Mouse (Mus musculus) frontal cortex, postnatal 25 days (tissue): Measurements from ENCODE around the gene E330009J07Rik.
A peak's percentile ranks its signal among the peaks of the same experiment; 100 is the strongest.

Source experiments
- DNase-seq, 2 experiments: peaks; one replicate each; pipeline ENCODE4 v3.0.0; 2022; ENCODE audit warnings: low spot score in 2 of 2

E330009J07Rik gene

DNA sequence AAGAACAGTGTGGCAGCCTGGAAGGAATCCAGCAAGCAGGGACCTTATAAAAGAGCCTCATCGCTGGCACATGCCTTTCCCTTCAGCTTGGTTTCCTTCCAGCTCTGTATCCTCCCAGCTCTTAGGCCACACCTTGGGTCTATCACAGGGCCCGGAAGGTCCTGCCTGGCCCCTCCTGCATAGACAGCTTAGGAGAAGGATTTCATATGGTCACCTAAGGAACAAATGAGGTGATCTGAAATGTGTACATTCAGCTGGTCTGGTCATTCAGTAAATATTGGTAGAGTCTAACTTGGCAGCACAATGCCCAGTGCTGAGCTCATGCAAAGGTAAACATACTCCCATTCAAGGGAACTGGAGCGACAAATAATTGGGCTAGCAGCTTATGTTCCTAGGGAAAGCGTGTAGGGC is 6.4 kb downstream of the E330009J07Rik start:
- DNase-seq, result no peak

DNA sequence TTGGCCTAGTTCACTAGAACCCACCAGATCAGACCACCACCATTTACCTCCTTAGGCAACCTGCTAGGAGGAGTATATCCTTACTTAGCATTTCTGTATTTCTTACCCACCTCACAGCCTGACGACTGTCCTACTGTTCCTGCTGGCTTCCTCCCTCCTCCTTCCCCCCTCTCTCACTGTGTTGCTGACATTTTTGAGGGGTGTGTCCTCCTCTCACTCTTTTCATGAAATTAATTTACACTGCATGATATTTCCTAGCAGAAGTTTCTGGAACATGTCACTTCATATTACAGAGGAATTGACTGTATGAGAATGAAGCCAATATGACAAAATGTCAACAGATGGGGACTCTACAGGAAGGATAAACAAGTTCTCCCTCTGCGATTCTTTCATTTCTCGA is 7.2 kb downstream of the E330009J07Rik start:
- no peak for DNase-seq

DNA sequence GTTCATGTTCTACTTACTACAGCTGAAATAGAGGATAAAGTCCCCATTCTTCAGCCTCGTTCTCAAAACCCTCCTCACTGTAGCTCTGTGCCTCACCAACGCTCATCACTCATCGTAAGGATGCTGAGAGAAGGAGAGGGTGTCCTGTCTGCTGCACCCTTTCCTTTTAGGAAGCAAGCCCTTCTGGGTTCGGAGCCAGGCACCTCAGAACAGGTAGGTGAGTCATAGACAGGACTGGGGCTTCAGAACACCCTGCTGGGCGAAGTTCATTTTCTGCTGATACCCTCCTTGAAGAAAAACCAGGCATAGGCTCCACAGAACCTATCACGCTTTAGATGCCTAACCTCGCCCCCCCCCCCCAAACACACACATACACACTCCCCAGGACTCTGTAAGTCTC is 8.5 kb downstream of the E330009J07Rik start:
- DNase-seq, result no peak

DNA sequence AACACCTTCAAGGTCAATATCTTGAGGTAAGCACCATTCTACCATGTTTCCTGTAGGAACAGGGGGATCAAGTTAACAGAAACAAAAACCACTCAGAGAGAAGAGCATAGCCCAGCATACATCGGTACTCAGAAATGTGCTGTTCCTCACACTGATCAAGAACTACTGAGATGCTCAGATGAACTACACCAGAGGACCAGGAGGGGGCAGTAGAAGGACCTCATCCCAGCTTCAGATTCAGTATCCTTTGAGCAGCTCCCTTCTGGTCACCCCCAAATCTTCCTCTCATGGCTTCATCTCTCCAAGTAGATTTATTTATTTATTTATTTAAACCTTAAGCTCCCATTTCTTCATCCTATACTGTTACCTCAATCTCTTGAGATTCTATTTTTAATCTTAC is 12.2 kb downstream of the E330009J07Rik start:
- no peak for DNase-seq

DNA sequence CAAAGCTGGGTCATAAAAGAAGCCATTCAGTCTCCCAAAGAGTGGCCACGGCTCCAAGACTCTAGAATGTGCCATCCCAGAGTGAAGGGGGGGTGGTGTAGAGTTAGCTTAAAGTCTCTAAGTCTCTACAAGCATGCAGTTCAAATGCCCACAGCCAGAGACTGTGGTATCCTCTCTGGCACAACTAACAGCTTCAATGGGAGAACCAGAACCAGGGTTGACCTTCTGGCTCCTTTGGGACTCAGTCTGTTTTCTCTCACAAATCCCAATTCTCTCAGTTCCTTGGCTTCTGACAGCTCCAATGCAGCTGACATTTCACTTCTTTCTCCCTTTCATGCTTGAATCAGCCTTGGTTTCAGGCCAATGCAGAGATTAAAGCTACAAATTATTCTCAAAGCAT is 12.9 kb downstream of the E330009J07Rik start:
- no peak for DNase-seq

DNA sequence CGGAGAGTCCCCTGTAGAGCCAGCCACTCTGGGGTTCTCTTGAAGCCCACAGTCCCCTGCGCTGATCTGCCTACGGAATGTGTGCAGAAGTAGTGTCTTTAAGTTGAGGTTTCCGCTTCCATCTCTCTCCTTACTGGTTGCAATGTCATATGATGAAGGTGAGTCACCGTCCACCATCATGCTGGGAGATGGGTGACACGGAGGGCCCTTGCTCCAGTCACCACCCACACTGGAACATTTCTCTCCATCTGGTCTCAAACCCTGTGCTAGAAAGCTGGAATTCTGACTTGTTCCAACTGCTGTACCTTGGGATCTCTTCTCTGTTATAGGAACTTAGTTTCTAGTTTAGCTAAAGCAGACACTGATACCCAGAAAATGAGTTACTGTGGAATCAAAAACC is 14.8 kb downstream of the E330009J07Rik start:
- no peak for DNase-seq

DNA sequence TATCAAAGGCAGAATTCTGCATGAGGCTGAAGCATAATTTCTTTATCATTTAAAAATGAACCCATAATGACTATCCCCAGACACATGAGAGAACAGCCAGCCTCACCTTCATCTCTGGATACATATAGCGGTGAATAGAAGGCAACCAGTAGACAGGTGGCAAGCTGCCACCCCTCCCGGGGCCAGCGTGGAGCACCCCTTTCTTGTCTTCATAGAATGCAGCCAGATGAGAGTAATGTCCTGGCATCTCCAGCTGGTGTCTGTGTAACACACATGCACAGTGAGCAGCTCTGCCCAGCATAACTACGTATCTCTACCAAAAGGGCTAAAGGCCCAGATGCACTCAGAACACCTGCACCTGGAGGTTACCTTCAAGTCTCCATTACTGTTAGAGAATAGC is 17.5 kb downstream of the E330009J07Rik start:
- DNase-seq, result no peak

DNA sequence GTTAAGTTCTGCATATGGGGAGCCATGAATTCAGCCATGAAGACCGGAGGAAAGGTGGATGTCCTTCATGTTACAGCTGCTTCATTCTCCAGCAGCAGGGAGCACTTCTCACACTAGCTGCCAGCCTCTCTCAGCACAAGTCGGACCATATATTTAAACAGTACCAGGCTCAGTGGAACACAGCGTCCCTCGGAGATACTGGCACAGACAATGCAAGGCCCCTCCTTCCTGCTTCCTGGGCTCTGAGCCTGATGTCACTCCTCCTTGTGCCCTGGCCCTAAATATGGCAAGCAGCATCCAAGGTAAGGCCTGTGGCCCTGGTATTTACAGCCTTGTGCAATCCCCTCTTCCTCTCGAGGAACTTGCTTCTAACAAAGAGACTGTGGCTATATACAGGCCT is 20.1 kb downstream of the E330009J07Rik start:
- no peak for DNase-seq

DNA sequence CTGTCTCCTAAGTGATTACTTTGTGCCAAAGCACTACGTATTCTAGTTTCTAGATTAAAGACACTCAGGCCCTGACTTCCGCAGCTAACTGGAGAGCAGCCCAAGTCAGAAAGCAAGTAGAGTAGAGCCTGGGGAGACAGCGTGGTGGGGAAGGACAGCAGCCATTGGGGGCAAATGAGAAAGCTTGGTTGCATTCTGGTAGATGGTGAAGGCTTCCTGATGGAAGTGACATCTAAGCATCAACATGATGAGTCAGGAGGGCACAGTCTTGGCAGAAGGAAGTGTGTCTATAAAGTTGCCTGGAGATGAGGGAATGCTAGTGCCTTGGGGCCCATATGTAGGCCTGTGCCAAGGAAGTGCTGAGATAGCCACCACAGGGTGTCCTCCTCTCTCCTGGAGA is 22.4 kb downstream of the E330009J07Rik start:
- DNase-seq, result no peak

DNA sequence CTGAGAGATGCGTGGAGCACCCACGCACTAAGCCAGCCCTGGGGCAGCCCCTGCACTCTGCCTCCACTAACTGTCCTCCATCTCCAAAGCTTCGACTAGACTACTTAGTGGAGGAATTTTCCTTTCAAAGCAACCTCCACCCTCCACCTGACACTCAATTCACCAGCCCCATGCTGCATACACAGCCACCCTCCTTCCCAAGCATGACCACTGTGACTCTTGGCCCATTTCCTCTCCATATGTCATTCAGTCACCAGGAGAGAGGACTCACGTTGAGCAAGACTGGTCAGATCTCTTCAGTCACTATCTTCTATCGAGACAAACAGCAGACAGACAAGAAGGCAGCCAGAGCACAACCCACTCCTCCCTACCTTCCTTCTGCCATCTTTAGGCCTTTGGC is 22.9 kb downstream of the E330009J07Rik start:
- DNase-seq, result no peak

DNA sequence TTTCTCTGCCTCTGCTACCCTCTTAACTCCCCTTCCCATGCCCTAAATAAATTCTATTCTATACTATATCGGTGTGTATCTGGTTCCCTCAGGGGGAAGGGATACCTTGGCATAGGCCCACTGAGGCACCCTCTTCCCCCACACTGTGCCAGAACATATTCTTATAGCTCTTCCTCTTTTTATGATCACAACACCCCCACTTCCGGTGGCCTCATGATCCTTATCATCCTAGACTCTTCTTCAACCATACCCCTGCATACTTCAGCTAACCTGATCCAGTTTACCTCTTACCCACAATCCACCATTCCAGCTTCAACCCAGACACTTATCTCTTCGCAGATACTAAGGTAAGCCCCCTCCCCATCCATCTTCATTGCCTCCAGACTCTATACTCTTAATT is 24.9 kb downstream of the E330009J07Rik start:
- no peak for DNase-seq

DNA sequence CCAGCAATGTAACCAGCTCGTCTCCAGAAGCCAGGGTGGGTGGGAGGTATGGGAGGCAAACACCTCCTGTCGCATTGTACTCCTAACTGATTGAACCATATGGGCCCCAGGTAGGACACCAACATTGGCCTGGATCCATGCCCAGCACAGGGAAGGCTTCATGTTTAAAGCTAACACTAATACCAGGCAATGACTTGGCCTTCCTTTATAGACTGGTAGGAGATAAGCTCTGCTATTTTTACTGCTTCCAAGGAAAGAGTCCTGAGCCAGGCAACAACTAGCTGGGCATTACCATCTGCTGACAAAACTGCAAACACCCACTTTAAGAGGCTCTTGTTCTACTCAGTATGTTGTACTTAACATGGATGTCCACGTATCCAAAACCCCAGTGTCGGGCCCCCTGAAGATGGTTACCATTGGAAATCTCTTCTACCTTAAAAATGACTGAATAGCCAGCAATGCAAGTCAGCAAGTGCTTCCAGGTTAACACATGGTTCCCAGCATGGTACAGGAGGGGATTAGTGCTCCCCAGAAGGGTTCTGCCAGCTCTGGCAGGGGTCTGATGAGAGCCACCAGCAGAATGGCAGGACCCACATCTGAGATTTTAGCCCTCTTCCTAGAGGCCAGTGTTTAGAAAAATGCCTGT is 32.2 kb downstream of the E330009J07Rik start:
- DNase-seq, result no peak

DNA sequence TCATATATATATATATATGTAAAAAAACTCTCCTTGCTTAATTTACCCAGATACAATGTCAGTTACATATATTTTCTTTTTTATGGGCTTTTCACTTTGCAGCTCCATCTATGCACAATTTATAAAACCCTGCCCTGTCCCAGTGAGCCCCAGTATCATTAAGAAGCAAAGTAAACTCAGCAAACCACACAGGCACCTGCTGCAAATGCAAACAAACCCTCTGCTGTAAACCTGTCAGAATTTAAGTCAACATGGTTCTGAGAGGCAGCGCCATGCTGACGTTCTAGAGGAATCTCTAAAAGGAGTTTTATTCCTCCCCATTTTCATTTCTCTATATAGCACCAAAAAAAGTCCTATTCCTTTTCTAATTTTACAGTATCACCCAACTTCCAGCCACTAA is 33.9 kb downstream of the E330009J07Rik start:
- no peak for DNase-seq

DNA sequence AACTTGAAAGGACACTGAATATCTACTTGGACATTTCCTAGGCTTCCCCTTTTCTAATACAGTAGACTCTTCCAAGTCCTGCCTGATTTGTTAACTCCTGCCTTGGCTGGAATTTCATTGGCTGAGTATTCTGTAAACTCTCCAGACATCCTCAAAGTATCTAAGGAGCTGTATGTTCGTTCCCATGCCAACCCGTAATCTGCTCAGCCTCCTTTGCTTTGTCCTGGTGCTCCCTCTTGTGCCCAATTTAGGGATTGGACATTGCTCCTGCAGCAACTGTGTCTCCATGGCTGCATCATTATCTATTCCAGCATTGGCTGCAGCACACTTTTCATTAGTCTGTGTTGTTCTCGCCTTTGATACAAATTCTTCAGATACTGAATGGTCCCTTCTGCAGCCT is 42.7 kb downstream of the E330009J07Rik start:
- DNase-seq, result peak; percentile 68 to 85

DNA sequence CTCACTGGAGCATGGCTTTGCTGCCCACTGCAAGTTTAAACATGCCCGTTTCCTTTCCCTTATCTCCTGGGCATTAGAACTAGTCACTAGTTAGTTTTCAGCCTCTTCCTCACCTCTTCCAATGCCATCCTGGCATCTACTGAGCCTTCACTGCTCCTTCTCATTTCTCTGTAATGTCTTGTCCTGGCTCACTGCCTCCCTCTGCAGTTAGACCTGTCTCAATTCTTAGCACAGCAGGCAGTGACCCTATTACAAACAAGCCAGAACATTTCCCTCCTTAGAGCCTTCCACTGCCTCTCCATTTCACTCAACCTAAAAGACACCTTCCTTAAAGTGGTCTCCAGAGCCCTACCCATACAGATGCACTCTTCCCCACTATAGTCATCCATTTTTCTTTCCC is 45.0 kb downstream of the E330009J07Rik start:
- DNase-seq, result no peak

DNA sequence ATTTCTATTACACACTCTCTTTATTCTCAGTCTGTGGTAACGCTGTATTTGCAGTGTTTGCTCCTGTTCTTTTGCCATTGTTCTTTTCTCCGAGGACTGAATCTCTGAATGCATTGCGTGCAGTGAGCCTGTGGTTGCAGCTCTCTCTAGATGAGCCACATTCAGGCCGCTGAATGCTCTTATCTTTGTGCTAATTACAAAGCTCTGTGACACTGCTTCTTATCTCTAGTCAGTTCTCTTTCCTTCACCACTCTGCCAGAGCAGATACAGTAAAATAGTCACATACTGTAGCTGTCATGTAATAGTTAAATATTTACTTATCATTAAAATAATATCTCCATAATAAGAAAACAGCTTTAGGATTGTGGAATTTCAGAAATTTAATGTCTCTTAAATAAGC is 47.3 kb downstream of the E330009J07Rik start:
- DNase-seq, result no peak

DNA sequence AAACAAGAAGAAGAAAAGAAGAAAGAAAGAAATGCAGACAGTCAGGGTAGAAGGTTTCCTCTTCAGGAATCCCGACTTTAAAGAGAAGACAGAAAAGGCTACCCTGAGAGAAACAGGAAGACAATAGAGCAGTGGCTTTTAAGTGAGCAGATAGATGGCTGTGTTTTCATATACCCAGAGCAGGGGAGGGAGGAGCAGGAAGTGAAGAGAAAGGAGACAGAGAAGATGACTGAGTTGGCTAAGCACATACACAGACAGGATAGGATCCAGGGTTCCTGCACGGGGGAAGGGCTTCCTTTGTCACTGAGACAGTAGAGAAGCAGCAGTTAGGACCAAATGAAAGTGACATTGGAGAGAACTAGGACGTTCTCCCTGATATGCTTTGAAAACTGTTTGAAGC is 50.3 kb downstream of the E330009J07Rik start:
- no peak for DNase-seq

DNA sequence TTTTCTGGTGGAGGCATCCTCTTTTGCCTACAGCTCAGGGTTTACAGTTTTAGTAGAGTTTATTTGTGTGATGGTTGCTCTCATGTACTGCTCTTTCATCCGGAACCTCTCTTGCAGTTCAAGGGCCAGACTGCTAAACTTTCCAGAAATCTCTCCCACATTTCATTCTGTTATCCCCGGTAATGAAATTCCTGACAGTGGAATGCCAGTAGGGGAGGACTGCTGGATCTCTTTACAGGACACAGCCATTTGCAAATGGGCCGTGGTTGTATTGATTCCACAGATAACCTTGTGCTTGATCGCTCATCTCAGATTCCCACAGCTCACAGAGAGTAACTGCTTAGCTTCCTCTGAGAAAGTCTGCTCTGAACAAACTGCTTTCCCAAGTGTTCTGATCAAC is 54.0 kb downstream of the E330009J07Rik start:
- DNase-seq, result no peak

DNA sequence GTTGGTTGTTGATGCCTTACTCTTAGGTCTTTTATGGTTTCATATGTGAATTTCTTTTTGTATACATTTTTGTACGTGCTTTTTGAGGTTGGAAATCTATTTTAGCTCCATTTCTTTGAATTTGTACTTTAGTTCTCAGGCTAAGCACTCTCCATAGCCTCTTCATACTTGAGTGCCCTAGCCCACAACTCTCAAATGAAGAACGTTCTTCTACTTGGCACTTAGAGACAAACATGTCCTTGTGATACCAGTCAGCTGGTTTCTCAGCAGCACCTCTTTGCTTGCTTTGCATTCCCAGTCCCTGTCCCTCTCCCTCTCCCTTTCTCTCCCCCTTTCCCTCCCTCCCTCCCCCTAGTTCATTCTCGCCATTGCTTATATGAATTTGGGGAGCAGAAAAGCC is 55.8 kb downstream of the E330009J07Rik start:
- DNase-seq, result no peak

DNA sequence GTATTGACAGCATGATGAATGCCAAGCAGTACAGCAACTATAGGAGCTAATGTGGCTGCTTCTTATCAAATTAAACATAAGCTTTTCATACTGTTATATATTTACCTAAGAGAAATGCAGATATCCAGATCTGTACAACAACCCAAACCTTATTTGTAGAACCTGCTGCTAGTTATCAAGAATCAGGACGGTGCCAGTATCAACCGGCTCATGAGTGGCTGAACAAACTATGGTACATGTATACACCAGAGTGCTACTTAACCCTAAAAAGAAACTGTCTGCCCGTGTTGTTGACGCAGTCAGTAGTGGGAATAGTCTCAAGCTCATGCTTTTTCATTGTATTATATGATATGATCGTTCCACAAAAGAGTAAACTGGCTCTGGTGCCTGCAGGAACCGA is 64.9 kb downstream of the E330009J07Rik start:
- no peak for DNase-seq

DNA sequence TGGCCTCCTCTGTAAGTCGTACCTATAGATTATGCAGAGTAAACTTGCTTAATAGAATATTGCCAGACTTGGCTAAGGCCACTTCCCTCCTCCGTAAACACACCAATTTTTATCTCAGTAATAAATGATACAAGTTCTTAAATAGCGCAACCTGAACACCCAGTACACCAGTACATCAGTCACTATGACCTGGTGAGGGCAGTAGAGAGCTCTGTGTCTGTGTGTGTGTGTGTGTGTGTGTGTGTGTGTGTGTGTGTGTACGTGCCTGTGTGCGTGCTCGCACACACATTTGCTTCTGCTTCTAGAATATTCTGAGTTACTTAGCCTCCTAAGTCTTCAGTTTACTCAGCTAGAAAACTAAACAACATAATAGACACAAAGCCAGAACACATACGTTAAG is 82.6 kb downstream of the E330009J07Rik start:
- DNase-seq, result no peak
